Mouse (Mus musculus): ENCODE results near the gene Slc12a6.

The Slc12a6 gene

GRCm38 (mm10) chr2:112265448-112266241 is at the start of gene Slc12a6:
Gene Slc12a6, plus strand, starts transcription at chr2:112265825.
- peak; percentile 78 to 89 for DNase-seq (ENCODE audit: low spot score in 2 of 2)

GRCm38 (mm10) chr2:112215977-112216376 is 49.6 kb upstream of the Slc12a6 start:
- DNase-seq (ENCODE audit: low spot score in 2 of 2): peak in 1 of 2 experiments; percentile 29

GRCm38 (mm10) chr2:112217614-112218013 is 48.0 kb upstream of the Slc12a6 start:
- no peak for DNase-seq (ENCODE audit: low spot score in 2 of 2)

DNA sequence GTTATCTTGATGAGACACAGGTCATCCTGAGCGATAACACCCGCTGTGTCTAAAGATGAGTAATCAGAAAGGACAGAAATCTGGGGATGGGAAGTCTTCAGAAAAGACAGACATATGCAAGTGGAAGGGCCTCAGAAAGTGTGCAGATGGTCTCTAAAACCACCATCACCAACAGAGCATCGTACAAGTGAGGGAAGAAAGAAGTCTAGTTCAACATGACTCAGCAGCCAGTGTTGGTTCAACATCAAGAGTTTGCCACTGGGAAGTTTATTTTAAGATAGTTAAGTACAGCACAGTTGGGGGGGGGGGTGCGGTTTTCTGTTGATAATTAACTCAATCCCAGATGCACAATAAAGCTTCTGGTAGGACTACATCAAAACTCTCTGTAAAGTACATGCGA is 44.7 kb upstream of the Slc12a6 start:
- no peak for DNase-seq (ENCODE audit: low spot score in 2 of 2)

- DNase-seq (ENCODE audit: low spot score in 2 of 2): peak in 1 of 2 experiments; percentile 29
Observed at GRCm38 (mm10) chr2:112222607-112223006, 43.0 kb upstream of the Slc12a6 start.

GRCm38 (mm10) chr2:112224356-112224755 is 41.3 kb upstream of the Slc12a6 start:
- peak in 1 of 2 experiments; percentile 36 for DNase-seq (ENCODE audit: low spot score in 2 of 2)

DNA sequence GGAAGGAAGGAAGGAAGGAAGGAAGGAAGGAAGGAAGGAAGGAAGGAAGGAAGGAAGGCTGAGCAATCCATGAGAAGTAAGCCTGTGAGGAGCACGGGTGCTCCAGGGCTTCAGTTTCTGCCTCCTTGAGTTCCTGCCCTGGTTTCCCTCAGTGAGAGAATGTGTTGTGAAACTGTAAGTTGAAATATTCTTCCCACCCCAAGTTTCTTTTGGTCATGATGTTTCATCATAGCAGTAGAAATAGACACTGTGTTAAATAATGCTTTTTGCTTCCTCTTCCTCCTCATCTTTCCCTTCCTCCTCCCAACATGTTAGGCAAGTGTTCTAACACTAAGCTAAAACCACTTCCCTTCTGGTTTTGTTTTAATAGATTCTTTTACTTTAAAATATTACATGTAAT is 33.0 kb upstream of the Slc12a6 start:
- no peak for DNase-seq (ENCODE audit: low spot score in 2 of 2)

DNA sequence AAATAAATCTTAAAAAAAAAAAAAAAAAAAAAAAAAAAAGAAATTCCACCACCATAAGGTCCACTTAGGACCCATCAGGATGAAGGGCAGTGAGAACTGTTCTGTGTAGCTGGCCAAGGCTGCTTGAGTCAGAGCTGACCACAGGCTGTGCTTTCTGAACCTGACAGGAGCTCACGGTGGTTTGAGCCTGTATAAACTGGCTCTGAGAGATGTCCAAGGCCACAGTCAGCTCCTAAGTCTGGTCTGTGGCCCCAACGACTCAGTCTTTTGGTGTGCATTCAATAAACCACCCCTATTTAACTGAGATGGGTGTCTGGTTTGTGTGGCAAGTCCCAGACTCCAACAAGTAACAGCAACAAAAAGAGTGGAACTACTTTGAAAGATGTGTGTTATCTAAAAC is 29.0 kb upstream of the Slc12a6 start:
- DNase-seq (ENCODE audit: low spot score in 2 of 2): no peak

GRCm38 (mm10) chr2:112238006-112238405 is 27.6 kb upstream of the Slc12a6 start:
- DNase-seq (ENCODE audit: low spot score in 2 of 2): no peak

- peak; percentile 69 to 91 for DNase-seq (ENCODE audit: low spot score in 2 of 2)
Observed at GRCm38 (mm10) chr2:112239212-112239934, 26.3 kb upstream of the Slc12a6 start, which contains the start of gene Lpcat4. Gene Lpcat4, plus strand, starts transcription at chr2:112239468.

GRCm38 (mm10) chr2:112239935-112240721 is 25.5 kb upstream of the Slc12a6 start:
- DNase-seq (ENCODE audit: low spot score in 2 of 2): no peak

GRCm38 (mm10) chr2:112241787-112242186 is 23.8 kb upstream of the Slc12a6 start:
- DNase-seq (ENCODE audit: low spot score in 2 of 2): no peak

- DNase-seq (ENCODE audit: low spot score in 2 of 2): no peak
Observed at GRCm38 (mm10) chr2:112245307-112245706, 20.3 kb upstream of the Slc12a6 start.

- DNase-seq (ENCODE audit: low spot score in 2 of 2): no peak
Observed at GRCm38 (mm10) chr2:112246193-112246592, 19.4 kb upstream of the Slc12a6 start.

DNA sequence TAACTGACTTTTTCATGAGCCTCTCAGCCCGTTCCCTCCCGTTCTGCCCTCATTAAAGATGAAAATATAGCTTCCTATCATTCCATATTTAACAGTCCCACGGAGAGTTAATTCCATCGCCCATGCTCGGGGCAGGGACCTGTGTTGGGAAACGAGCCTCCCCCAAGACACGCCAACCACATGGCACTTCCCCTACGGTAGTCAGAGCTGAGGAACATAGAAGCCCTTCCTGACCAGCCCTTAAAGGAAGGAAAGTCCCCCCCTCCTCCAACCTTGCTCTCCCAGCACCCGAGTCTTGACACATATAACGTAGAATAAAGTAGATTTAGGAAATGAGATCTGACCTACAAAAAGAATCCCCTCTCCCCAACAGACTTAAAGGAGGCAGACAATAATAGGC is 18.3 kb upstream of the Slc12a6 start:
- no peak for DNase-seq (ENCODE audit: low spot score in 2 of 2)

GRCm38 (mm10) chr2:112249780-112250453 is 15.7 kb upstream of the Slc12a6 start:
- no peak for DNase-seq (ENCODE audit: low spot score in 2 of 2)

DNA sequence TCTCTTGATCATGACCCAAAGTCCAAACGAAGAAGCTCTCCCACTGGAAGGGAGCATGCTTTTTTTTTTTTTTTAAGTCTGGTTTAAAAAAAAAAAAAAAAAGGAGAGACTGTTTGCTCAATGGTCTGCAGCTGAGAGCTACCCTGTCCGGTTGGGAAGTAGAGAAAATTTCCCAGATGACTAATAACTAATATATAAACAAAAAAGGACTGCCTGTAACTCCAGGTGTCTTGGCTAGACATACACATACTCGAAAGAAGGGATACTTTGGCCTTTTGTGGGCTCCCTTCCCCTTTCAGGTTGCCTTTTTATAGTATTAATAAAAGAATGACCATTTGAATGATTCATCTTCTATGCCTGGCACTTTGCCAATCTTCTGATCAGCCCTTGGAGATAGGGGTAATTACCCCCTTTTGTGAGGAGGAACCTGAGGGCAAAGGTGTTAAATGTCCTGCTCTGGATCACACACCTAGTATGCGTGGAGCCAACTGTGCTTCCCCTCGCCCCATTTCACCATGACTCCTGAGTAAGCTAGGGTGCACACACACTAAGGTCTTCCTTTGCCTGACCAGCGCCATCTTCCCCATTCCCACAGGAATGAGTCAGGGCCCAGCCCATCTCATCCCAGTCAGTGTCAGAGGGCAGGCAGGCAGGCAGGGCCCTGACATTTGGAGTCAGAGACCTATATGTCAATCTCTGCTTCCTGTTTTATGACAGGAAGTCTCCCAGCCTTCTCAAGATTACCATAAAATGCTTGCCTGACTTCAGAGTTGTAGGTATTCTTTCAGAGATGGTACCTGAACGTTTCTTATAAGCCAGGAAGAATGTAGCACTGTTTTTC is 10.7 kb upstream of the Slc12a6 start:
- DNase-seq (ENCODE audit: low spot score in 2 of 2): no peak

- DNase-seq (ENCODE audit: low spot score in 2 of 2): no peak
Observed at GRCm38 (mm10) chr2:112259241-112259962, 6.2 kb upstream of the Slc12a6 start, which contains the start of gene Nutm1. Gene Nutm1, minus strand, starts transcription at chr2:112259291.

DNA sequence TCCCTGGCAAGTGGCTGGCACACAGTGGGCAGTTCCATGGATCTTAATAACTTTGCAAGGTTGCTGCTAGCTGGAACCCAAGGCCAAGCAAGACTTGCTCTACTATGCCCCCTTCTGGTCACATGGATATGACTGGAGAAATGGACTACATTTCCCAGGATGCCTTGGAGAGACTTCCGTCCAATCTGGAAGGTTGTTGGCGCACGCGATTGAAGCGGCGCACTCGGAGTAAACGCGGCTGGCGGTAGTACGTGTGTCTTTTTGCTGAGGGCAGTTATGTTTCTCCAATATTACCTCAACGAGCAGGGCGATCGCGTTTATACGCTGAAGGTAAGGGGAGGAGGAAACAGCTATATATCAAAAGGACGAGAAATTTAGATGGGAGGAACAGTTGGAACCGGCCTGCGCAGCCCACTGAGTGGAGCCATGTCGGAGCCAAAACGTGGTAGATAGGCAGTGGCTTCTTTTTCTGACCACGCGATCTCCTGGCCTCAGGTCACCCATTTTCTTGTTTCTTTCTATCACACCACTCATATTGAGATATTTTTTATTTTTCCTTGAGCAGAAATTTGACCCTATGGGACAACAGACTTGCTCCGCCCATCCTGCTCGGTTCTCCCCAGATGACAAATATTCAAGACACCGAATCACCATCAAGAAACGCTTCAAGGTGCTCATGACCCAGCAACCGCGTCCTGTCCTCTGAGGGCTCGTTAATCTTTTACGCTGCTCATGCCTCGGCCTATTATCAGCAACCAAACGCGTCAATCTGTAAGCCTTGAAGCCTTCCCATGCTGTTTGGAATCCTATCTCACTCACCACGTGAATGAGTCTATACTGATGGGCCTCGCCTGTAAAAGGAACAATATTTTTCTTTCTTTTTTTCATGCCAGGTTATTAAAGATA is 3.6 kb upstream of the Slc12a6 start, which contains the start of gene Nop10:
Nop10 (plus strand) TSS at position 179 of the 906 bp plus-strand sequence.
- DNase-seq (ENCODE audit: low spot score in 2 of 2): peak; percentile 76 to 95
